Mouse (Mus musculus): ENCODE results near the gene Slc5a2. TPM values are rescaled to one million over a fixed set of nuclear protein-coding genes. Genes with fewer than 3 reads are reported as not detected.

Slc5a2 gene
- polyA plus RNA-seq, 1 experiment from 2014 or later: not detected

DNA sequence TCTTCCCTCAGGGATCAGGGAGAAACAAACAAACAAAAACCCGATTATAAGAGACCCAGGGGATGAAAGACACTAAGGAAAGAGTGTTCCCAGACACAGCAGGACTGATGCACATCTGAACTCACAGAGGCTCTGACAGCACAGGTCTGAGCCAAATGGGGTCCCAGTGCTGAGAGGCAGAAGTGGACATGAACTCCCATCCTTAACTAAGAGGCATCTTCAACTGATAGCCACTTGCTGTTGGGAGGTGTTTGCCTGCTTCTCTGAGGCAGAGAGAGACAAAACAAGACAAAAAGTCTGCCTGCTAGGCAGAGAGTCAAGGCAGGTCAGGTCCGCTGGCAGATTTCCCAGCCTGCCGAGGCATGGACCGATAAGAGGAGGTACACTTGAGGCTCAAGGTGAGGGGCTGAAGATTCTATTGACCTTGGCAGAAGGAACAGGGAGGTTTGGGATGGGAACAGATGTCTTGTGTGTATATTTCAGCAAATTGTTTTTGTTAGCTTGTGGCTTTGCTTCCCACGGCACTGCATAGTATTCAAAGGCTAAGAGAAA lies 8.6 kb upstream of the Slc5a2 start:
- H3K4me1 ChIP-seq: peaks cover 22% of the 10 kb centered on the region
- WGBS: 80% methylated on average over 5 of the region's 5 CpGs
- H3K4me3 ChIP-seq: no peak overlapping the region
- H3K27me3 ChIP-seq (ENCODE audit: poor library complexity, severe bottlenecking): peaks cover 28% of the 10 kb centered on the region
- H3K36me3 ChIP-seq (replicated peaks): no peaks in the 10 kb centered on the region
- H3K27ac ChIP-seq: no peak overlapping the region
- no peak for DNase-seq (ENCODE audit: extremely low spot score, low spot score)
- no peaks in the 10 kb centered on the region for H3K9me3 ChIP-seq

DNA sequence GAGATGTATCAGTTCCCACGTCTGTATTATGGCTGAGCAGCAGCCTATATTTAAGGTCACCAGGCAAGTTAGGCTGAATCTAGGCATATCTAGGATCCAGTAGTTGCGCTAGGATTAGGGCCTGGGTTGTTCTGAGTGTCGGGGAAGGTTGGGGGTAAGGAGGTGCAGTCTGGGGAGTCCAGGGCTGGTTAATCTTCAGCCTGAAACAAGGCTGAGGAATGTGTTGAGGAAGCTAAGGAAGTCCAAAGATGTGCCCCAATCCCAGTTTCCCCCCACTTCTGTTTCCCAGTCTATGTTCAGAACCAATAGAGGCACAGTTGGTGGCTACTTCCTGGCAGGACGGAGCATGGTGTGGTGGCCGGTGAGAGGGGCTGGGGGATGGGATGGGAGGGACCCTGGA lies 599 bp downstream of the Slc5a2 start:
- Histone ChIP-seq H3K27me3 (ENCODE audit: poor library complexity, severe bottlenecking) (peaks cover 11% of the 10 kb centered on the region; the same call in 1 of the 2 replicates), H3K4me3 (no peak overlapping the region), H3K9me3 (no peaks in the 10 kb centered on the region), H3K4me1 (peaks cover 7% of the 10 kb centered on the region), H3K36me3 (replicated peaks) (peaks cover 10% of the 10 kb centered on the region), H3K27ac (no peak overlapping the region)
- no peak for DNase-seq (ENCODE audit: extremely low spot score, low spot score)
- 80% methylated on average over 5 of the region's 5 CpGs for WGBS

DNA sequence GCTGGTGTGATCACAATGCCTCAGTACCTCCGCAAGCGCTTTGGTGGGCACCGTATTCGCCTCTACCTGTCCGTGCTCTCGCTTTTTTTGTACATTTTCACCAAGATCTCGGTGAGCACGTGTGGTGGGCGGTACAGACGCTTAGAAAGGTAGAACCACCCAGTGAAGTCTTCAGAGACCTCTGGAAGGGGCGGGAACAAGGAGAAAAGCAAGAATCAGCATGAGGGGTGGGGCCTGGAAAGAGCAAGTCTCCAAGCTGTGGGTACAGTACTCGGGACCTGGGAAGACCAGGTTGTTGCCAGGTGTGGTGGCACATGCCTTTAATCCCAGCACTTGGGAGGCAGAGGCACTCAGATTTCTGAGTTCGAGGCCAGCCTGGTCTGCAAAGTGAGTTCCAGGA lies 1.9 kb downstream of the Slc5a2 start:
- Histone ChIP-seq H3K9me3 (no peaks in the 10 kb centered on the region), H3K4me1 (peaks cover 7% of the 10 kb centered on the region), H3K4me3 (no peak overlapping the region), H3K36me3 (replicated peaks) (peaks cover 23% of the 10 kb centered on the region), H3K27ac (no peak overlapping the region), H3K27me3 (ENCODE audit: poor library complexity, severe bottlenecking) (peaks cover 11% of the 10 kb centered on the region; the same call in 1 of the 2 replicates)
- 71% methylated on average over 13 of the region's 13 CpGs for WGBS
- DNase-seq (ENCODE audit: extremely low spot score, low spot score): no peak

GRCm38 (mm10) chr7:128267813-128268212 lies 2.4 kb downstream of the Slc5a2 start:
- no peak overlapping the region for H3K27ac ChIP-seq
- peaks cover 7% of the 10 kb centered on the region for H3K4me1 ChIP-seq
- 91% methylated on average over 7 of the region's 7 CpGs for WGBS
- H3K36me3 ChIP-seq (replicated peaks): peaks cover 27% of the 10 kb centered on the region
- peaks cover 11% of the 10 kb centered on the region; the same call in 1 of the 2 replicates for H3K27me3 ChIP-seq (ENCODE audit: poor library complexity, severe bottlenecking)
- no peaks in the 10 kb centered on the region for H3K9me3 ChIP-seq
- H3K4me3 ChIP-seq: no peak overlapping the region
- no peak for DNase-seq (ENCODE audit: extremely low spot score, low spot score)

DNA sequence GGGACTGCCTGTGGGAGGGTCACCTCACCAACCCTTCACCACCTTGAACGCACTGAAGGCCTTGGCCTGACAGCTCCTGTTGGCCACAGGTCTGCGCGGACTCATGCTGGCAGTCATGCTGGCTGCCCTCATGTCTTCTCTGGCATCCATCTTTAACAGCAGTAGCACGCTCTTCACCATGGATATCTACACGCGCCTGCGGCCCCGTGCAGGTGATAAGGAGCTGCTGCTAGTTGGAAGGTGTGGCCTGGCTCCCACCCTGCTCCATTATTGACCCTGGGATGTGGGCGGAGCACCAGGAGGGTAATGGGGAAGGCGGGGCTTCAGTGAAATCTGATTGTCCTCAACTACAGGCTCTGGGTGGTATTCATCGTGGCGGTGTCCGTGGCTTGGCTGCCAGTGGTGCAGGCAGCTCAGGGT lies 5.0 kb downstream of the Slc5a2 start:
- Histone ChIP-seq H3K9me3 (no peaks in the 10 kb centered on the region), H3K4me3 (no peak overlapping the region), H3K27me3 (ENCODE audit: poor library complexity, severe bottlenecking) (peaks cover 11% of the 10 kb centered on the region; the same call in 1 of the 2 replicates), H3K27ac (0 out of 2 replicates have a peak overlapping the region, but pooled peaks have one; percentile 13), H3K4me1 (peaks cover 7% of the 10 kb centered on the region), H3K36me3 (replicated peaks) (peaks cover 54% of the 10 kb centered on the region)
- 57% methylated on average over 13 of the region's 13 CpGs for WGBS
- DNase-seq (ENCODE audit: extremely low spot score, low spot score): no peak

DNA sequence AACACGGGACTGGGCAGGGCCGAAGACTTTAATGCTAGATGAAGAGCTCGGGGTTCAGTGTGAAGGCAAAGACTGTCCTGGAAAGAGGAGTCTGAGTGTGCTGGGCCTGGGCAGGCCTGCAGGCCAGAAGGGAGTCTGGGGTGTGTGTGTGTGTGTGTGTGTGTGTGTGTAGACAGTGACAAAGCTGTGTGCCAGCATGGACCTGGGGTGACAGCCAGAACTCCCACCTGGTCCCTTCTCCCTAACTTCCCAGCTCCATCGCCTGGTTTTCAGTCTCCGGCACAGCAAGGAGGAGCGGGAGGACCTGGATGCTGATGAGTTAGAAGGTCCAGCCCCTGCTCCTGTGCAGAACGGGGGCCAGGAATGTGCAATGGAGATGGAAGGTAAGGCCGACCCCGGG lies 6.0 kb downstream of the Slc5a2 start:
- DNase-seq (ENCODE audit: extremely low spot score, low spot score): no peak
- Histone ChIP-seq H3K27me3 (ENCODE audit: poor library complexity, severe bottlenecking) (peaks cover 11% of the 10 kb centered on the region; the same call in 1 of the 2 replicates), H3K27ac (no peak overlapping the region), H3K4me1 (peaks cover 7% of the 10 kb centered on the region), H3K36me3 (replicated peaks) (peaks cover 64% of the 10 kb centered on the region), H3K9me3 (no peaks in the 10 kb centered on the region), H3K4me3 (no peak overlapping the region)
- WGBS: 96% methylated on average over 9 of the region's 9 CpGs

- Histone ChIP-seq H3K27me3 (ENCODE audit: poor library complexity, severe bottlenecking) (peaks cover 35% of the 10 kb centered on the region), H3K9me3 (no peaks in the 10 kb centered on the region), H3K36me3 (replicated peaks) (peaks cover 92% of the 10 kb centered on the region), H3K4me1 (peaks cover 23% of the 10 kb centered on the region), H3K27ac (no peak overlapping the region), H3K4me3 (no peak overlapping the region)
- DNase-seq (ENCODE audit: extremely low spot score, low spot score): no peak
- 94% methylated on average over 6 of the region's 6 CpGs for WGBS
Measured at GRCm38 (mm10) chr7:128276051-128276450, 10.6 kb downstream of the Slc5a2 start.

DNA sequence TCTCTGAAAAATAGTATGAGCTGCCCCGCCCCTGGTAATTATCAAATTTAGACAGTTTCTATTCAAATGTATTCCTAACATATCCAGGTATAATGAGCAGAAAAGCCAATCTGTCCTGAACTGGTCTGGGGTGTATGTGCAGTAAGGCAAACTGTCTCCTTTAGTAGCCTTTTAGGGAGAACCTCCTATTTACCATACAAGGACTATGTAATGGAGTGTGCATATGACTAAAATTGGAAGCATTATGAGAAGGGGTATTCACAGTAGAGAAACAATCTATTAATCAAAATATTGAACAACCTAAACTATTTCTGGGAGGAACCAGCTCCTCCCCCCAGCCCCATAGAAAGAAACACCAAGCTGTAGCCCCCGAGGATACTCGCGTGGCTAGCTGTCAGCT lies 14.3 kb downstream of the Slc5a2 start:
- 96% methylated on average over 4 of the region's 4 CpGs for WGBS
- peaks cover 49% of the 10 kb centered on the region for H3K4me1 ChIP-seq
- peaks cover 59% of the 10 kb centered on the region for H3K27me3 ChIP-seq (ENCODE audit: poor library complexity, severe bottlenecking)
- no peak for DNase-seq (ENCODE audit: extremely low spot score, low spot score)
- no peaks in the 10 kb centered on the region for H3K9me3 ChIP-seq
- no peak overlapping the region for H3K27ac ChIP-seq
- H3K4me3 ChIP-seq: no peak overlapping the region
- peaks cover 60% of the 10 kb centered on the region for H3K36me3 ChIP-seq (replicated peaks)

DNA sequence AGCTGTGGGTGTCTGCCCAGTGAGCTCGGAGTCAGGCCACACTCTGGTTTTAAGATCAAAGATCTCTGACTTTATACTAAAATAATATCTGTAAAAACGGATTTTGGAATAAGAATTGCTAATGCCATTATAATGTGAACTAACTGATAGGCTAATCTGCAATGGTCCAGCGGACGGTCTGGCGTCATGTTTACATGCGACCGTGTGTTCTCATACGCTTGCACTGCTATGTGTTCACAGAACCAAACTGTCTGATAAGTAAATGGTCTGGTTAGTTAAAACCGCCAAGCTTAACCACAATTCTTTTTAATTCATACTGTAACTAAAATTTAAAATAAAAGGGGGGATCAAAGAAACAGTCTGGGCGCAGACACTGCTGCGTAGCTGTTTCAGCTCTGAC lies 16.3 kb downstream of the Slc5a2 start:
- peaks cover 48% of the 10 kb centered on the region for H3K4me1 ChIP-seq
- no peak for DNase-seq (ENCODE audit: extremely low spot score, low spot score)
- 84% methylated on average over 11 of the region's 11 CpGs for WGBS
- H3K9me3 ChIP-seq: no peaks in the 10 kb centered on the region
- H3K27ac ChIP-seq: no peak overlapping the region
- peaks cover 79% of the 10 kb centered on the region for H3K27me3 ChIP-seq (ENCODE audit: poor library complexity, severe bottlenecking)
- H3K4me3 ChIP-seq: no peak overlapping the region
- peaks cover 52% of the 10 kb centered on the region for H3K36me3 ChIP-seq (replicated peaks)

DNA sequence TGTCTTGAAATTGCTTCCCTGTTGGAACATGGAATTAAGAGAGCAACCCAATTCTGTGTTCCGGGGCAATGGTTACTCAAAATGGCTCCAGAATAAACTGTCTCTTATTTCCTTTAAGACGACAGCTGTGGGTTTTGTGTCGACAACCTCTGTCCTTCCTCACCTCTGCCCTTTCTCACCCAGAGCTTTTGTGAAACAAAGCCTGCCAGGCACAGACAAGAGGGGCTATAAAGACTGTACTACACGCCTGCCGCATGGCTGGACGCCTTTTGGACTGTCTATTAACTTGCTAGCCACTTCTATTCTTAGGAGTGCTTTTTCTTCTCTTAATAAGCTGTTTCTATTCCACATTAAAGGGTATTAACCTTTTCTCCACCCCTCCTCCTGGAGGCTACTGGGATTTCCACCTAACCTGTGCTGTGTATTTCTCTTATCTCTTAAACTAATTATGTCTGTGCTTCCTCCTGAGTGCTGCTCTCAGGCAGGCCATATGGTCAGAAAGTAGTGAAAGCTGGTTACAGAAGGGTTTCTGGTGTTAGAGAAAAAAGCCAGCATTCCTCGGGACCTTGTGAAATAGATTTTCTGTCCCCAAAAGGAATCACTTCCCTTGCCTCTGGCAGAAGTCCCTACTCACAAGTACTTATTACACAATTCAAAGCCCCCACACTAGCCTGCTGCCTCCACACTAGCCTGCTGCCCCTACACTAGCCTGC lies 17.2 kb downstream of the Slc5a2 start:
- peaks cover 55% of the 10 kb centered on the region for H3K36me3 ChIP-seq (replicated peaks)
- no peak overlapping the region for H3K4me3 ChIP-seq
- peaks cover 86% of the 10 kb centered on the region for H3K27me3 ChIP-seq (ENCODE audit: poor library complexity, severe bottlenecking)
- DNase-seq (ENCODE audit: extremely low spot score, low spot score): peak; percentile 45
- 8% methylated on average over 7 of the region's 7 CpGs for WGBS
- H3K4me1 ChIP-seq: peaks cover 39% of the 10 kb centered on the region
- no peaks in the 10 kb centered on the region for H3K9me3 ChIP-seq
- peak overlapping the region; percentile 79 for H3K27ac ChIP-seq

GRCm38 (mm10) chr7:128284047-128284446 lies 18.6 kb downstream of the Slc5a2 start:
- WGBS: 60% methylated on average over 5 of the region's 5 CpGs
- Histone ChIP-seq H3K27me3 (ENCODE audit: poor library complexity, severe bottlenecking) (peaks cover 85% of the 10 kb centered on the region), H3K4me1 (peaks cover 42% of the 10 kb centered on the region), H3K27ac (peak overlapping the region; percentile 79), H3K4me3 (no peak overlapping the region), H3K9me3 (no peaks in the 10 kb centered on the region), H3K36me3 (replicated peaks) (peaks cover 58% of the 10 kb centered on the region)
- no peak for DNase-seq (ENCODE audit: extremely low spot score, low spot score)

DNA sequence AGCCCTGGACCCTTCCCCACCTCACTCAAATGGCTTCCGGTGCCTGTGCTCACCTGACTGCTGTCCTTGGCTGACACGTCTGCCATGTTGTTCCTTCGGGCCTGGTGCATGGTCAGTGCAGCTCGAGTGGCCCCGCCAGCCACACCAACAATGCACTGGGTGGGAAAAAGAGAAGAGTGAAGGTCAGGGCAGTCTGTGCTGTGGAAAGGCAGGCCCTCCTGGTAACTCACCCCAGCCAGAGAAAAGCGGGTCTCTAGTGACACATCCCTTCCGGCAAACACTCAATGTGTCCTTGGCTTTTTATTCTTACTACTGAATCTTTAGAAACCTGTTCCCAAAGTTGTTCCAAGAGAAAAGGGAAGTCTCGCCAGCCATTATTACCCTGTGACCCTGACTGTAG lies 19.6 kb downstream of the Slc5a2 start:
- DNase-seq (ENCODE audit: extremely low spot score, low spot score): no peak
- Histone ChIP-seq H3K27me3 (ENCODE audit: poor library complexity, severe bottlenecking) (peaks cover 75% of the 10 kb centered on the region), H3K36me3 (replicated peaks) (peaks cover 49% of the 10 kb centered on the region), H3K4me3 (no peak overlapping the region), H3K9me3 (no peaks in the 10 kb centered on the region), H3K27ac (no peak overlapping the region), H3K4me1 (peaks cover 50% of the 10 kb centered on the region)
- WGBS: 89% methylated on average over 8 of the region's 8 CpGs

- WGBS: 27% methylated on average over 9 of the region's 9 CpGs
- Histone ChIP-seq H3K27me3 (ENCODE audit: poor library complexity, severe bottlenecking) (peaks cover 48% of the 10 kb centered on the region), H3K4me1 (peaks cover 18% of the 10 kb centered on the region), H3K9me3 (no peaks in the 10 kb centered on the region), H3K4me3 (peak overlapping the region; percentile 12; the same call in 1 of the 2 replicates), H3K27ac (peak overlapping the region; percentile 66), H3K36me3 (replicated peaks) (peaks cover 65% of the 10 kb centered on the region)
- peak; percentile 41 for DNase-seq (ENCODE audit: extremely low spot score, low spot score)
Measured at GRCm38 (mm10) chr7:128288923-128289544, 23.6 kb downstream of the Slc5a2 start.
